Mouse (Mus musculus) ZHBTc4 (cell line): ENCODE results near the gene Itga9.

Experiments
- DNase-seq: peaks from one replicate; pipeline ENCODE4 v3.0.0-alpha.2; 2011; ENCODE audit warnings: low read depth, low spot score

Gene Itga9

GRCm38 (mm10) chr9:118768596-118768995 is 162.1 kb downstream of the Itga9 start:
- DNase-seq: peak; percentile 17

- no peak for DNase-seq
Measured at GRCm38 (mm10) chr9:118770366-118770765, 163.9 kb downstream of the Itga9 start.

GRCm38 (mm10) chr9:118774676-118775075 is 168.2 kb downstream of the Itga9 start:
- DNase-seq: no peak

- no peak for DNase-seq
Measured at GRCm38 (mm10) chr9:118776880-118777438, 170.5 kb downstream of the Itga9 start.

GRCm38 (mm10) chr9:118778596-118778995 is 172.1 kb downstream of the Itga9 start:
- DNase-seq: no peak

GRCm38 (mm10) chr9:118784621-118785020 is 178.1 kb downstream of the Itga9 start:
- DNase-seq: no peak

- DNase-seq: no peak
Measured at GRCm38 (mm10) chr9:118785816-118786215, 179.3 kb downstream of the Itga9 start.

GRCm38 (mm10) chr9:118788869-118789281 is 182.4 kb downstream of the Itga9 start:
- peak; percentile 12 for DNase-seq

GRCm38 (mm10) chr9:118791231-118791630 is 184.7 kb downstream of the Itga9 start:
- DNase-seq: no peak

- peak; percentile 74 for DNase-seq
Measured at GRCm38 (mm10) chr9:118793151-118793785, 186.8 kb downstream of the Itga9 start.

GRCm38 (mm10) chr9:118794668-118795067 is 188.2 kb downstream of the Itga9 start:
- DNase-seq: no peak

GRCm38 (mm10) chr9:118795304-118795703 is 188.8 kb downstream of the Itga9 start:
- no peak for DNase-seq

GRCm38 (mm10) chr9:118799105-118799504 is 192.6 kb downstream of the Itga9 start:
- no peak for DNase-seq

- DNase-seq: no peak
Measured at GRCm38 (mm10) chr9:118801176-118801909, 194.9 kb downstream of the Itga9 start.

GRCm38 (mm10) chr9:118801910-118802287 is 195.4 kb downstream of the Itga9 start:
- DNase-seq: no peak

GRCm38 (mm10) chr9:118802380-118802779 is 195.9 kb downstream of the Itga9 start:
- no peak for DNase-seq

- DNase-seq: no peak
Measured at GRCm38 (mm10) chr9:118805740-118806139, 199.2 kb downstream of the Itga9 start.

- no peak for DNase-seq
Measured at GRCm38 (mm10) chr9:118807669-118808068, 201.2 kb downstream of the Itga9 start.

- DNase-seq: no peak
Measured at GRCm38 (mm10) chr9:118812221-118812620, 205.7 kb downstream of the Itga9 start.

- no peak for DNase-seq
Measured at GRCm38 (mm10) chr9:118813492-118813891, 207.0 kb downstream of the Itga9 start.

GRCm38 (mm10) chr9:118814056-118814455 is 207.6 kb downstream of the Itga9 start:
- no peak for DNase-seq

- no peak for DNase-seq
Measured at GRCm38 (mm10) chr9:118814461-118814860, 208.0 kb downstream of the Itga9 start.

GRCm38 (mm10) chr9:118815543-118815942 is 209.1 kb downstream of the Itga9 start:
- peak; percentile 32 for DNase-seq
